Mouse (Mus musculus) erythroblast, embryonic 14.5 days (primary cell): ENCODE measurements around the gene Fbxw8. TPM values are rescaled to one million over a fixed set of nuclear protein-coding genes. Genes with fewer than 3 reads are reported as not detected.

Source experiments
- H3K27me3 ChIP-seq: 2 replicates; pipeline ENCODE4 v1.6.1; 2012; ENCODE audit warnings: inconsistent platforms; ENCODE audit not compliant: control insufficient read depth
- H3K36me3 ChIP-seq: 2 replicates; pipeline ENCODE4 v1.6.1; 2012; ENCODE audit warnings: mild to moderate bottlenecking, inconsistent platforms; ENCODE audit not compliant: control insufficient read depth
- H3K4me1 ChIP-seq: 2 replicates; pipeline ENCODE4 v1.6.1; 2012; ENCODE audit warnings: inconsistent platforms; ENCODE audit not compliant: control insufficient read depth
- H3K4me3 ChIP-seq: replicated peaks from 2 replicates; pipeline ENCODE3; 2012; ENCODE audit warnings: moderate library complexity, mild to moderate bottlenecking, inconsistent platforms
- H3K9me3 ChIP-seq: 2 replicates; pipeline ENCODE4 v1.6.1; 2012; ENCODE audit warnings: low read length, inconsistent platforms, mixed read lengths; ENCODE audit not compliant: control insufficient read depth
- GATA1 ChIP-seq: IDR thresholded peaks from 2 replicates; pipeline ENCODE4 v1.6.1; 2012; ENCODE audit warnings: low read length, inconsistent platforms, mixed read lengths
- TAL1 ChIP-seq: IDR thresholded peaks from 3 replicates; pipeline ENCODE4 v1.6.1; 2012; ENCODE audit warnings: low read length, inconsistent platforms, mixed read lengths
- polyA plus RNA-seq: library from polyadenylated mRNA; stranded (reverse); fragments of >175 nt; gene quantifications from 2 replicates; pipeline ENCODE4 v1.2.3, GENCODE M21; 2012

Fbxw8 gene
- polyA plus RNA-seq, 1 experiment: 1.4 TPM

GRCm38 (mm10) chr5:118120670-118121069 is 34.6 kb downstream of the Fbxw8 start:
- TF ChIP-seq GATA1 (no peak), TAL1 (no peak)
- Histone ChIP-seq H3K4me3 (no peak overlapping the region), H3K27me3 (no peaks in the 10 kb centered on the region), H3K9me3 (no peaks in the 10 kb centered on the region), H3K4me1 (no peaks in the 10 kb centered on the region), H3K36me3 (peaks cover 61% of the 10 kb centered on the region)

- TF ChIP-seq GATA1: no peak
- H3K4me1 ChIP-seq: no peaks in the 10 kb centered on the region
- H3K4me3 ChIP-seq: no peak overlapping the region
- no peaks in the 10 kb centered on the region for H3K27me3 ChIP-seq
- H3K9me3 ChIP-seq: no peaks in the 10 kb centered on the region
- H3K36me3 ChIP-seq: peaks cover 59% of the 10 kb centered on the region
Measured at GRCm38 (mm10) chr5:118118922-118119321, 36.3 kb downstream of the Fbxw8 start.

GRCm38 (mm10) chr5:118118351-118118750 is 36.9 kb downstream of the Fbxw8 start:
- no peaks in the 10 kb centered on the region for H3K9me3 ChIP-seq
- H3K27me3 ChIP-seq: no peaks in the 10 kb centered on the region
- H3K36me3 ChIP-seq: peaks cover 59% of the 10 kb centered on the region
- no peaks in the 10 kb centered on the region for H3K4me1 ChIP-seq
- no peak for TF ChIP-seq TAL1
- no peak for TF ChIP-seq GATA1
- no peak overlapping the region for H3K4me3 ChIP-seq

- Histone ChIP-seq H3K36me3 (peaks cover 70% of the 10 kb centered on the region), H3K4me1 (no peaks in the 10 kb centered on the region), H3K9me3 (no peaks in the 10 kb centered on the region), H3K4me3 (no peak overlapping the region), H3K27me3 (no peaks in the 10 kb centered on the region)
- TF ChIP-seq TAL1 (no peak), GATA1 (no peak)
Measured at GRCm38 (mm10) chr5:118113617-118114016, 41.6 kb downstream of the Fbxw8 start.

- H3K4me1 ChIP-seq: no peaks in the 10 kb centered on the region
- H3K4me3 ChIP-seq: no peak overlapping the region
- H3K9me3 ChIP-seq: no peaks in the 10 kb centered on the region
- peaks cover 73% of the 10 kb centered on the region for H3K36me3 ChIP-seq
- TF ChIP-seq GATA1 (no peak), TAL1 (no peak)
- no peaks in the 10 kb centered on the region for H3K27me3 ChIP-seq
Measured at GRCm38 (mm10) chr5:118113043-118113442, 42.2 kb downstream of the Fbxw8 start.

- TF ChIP-seq GATA1 (no peak), TAL1 (no peak)
- Histone ChIP-seq H3K9me3 (no peaks in the 10 kb centered on the region), H3K4me3 (no peak overlapping the region), H3K36me3 (peaks cover 74% of the 10 kb centered on the region), H3K4me1 (no peaks in the 10 kb centered on the region), H3K27me3 (no peaks in the 10 kb centered on the region)
Measured at GRCm38 (mm10) chr5:118108794-118109440, 46.3 kb downstream of the Fbxw8 start.

GRCm38 (mm10) chr5:118108124-118108793 is 47.0 kb downstream of the Fbxw8 start:
- Histone ChIP-seq H3K9me3 (no peaks in the 10 kb centered on the region), H3K36me3 (peaks cover 71% of the 10 kb centered on the region), H3K4me1 (no peaks in the 10 kb centered on the region), H3K27me3 (no peaks in the 10 kb centered on the region), H3K4me3 (no peak overlapping the region)
- TF ChIP-seq TAL1 (no peak), GATA1 (no peak)

- TF ChIP-seq GATA1: no peak
- no peak for TF ChIP-seq TAL1
- no peak overlapping the region for H3K4me3 ChIP-seq
- H3K9me3 ChIP-seq: no peaks in the 10 kb centered on the region
- H3K36me3 ChIP-seq: peaks cover 60% of the 10 kb centered on the region
- H3K27me3 ChIP-seq: no peaks in the 10 kb centered on the region
- no peaks in the 10 kb centered on the region for H3K4me1 ChIP-seq
Measured at GRCm38 (mm10) chr5:118106667-118107066, 48.6 kb downstream of the Fbxw8 start.

- Histone ChIP-seq H3K4me3 (no peak overlapping the region), H3K9me3 (no peaks in the 10 kb centered on the region), H3K4me1 (no peaks in the 10 kb centered on the region), H3K36me3 (peaks cover 53% of the 10 kb centered on the region), H3K27me3 (no peaks in the 10 kb centered on the region)
- TF ChIP-seq TAL1: no peak
- no peak for TF ChIP-seq GATA1
Measured at GRCm38 (mm10) chr5:118105536-118105935, 49.7 kb downstream of the Fbxw8 start.
